Mouse (Mus musculus) brain, embryonic 14.5 days (tissue): Measurements from ENCODE around the gene Zfp947. TPM values are rescaled to one million over a fixed set of nuclear protein-coding genes. Genes with fewer than 3 reads are reported as not detected.
"Not testable (repeated sequence)": the region's sequence is repeated elsewhere in the genome, so short reads cannot be mapped to it uniquely, and the experiment has no call there.

Source experiments
- DNase-seq: peaks from one replicate; pipeline ENCODE4 v3.0.0-alpha.2; 2011; ENCODE audit warnings: low read depth
- CTCF ChIP-seq: fragments of 200-500 bp; IDR thresholded peaks from 2 replicates; pipeline ENCODE4 v1.5.1; 2012; ENCODE audit warnings: inconsistent platforms, mild to moderate bottlenecking, moderate library complexity, borderline replicate concordance; ENCODE audit not compliant: insufficient read depth, insufficient read length; ENCODE audit errors: extremely low read depth
- polyA plus RNA-seq: library from polyadenylated mRNA; depleted of rRNA; stranded (reverse); fragments of >200 nt; gene quantifications from 2 replicates; pipeline ENCODE4 v1.2.3, GENCODE M21; 2012; rRNA removed

Gene Zfp947
- 0.88 and 0.91 TPM in 2 replicates for polyA plus RNA-seq

- peak; percentile 50 for DNase-seq
These were observed at the start of gene Zfp947 for GRCm38 (mm10) chr17:22165722-22166294. TSS of gene Zfp947 (minus strand) at chr17:22166190.

- not testable (repeated sequence) for DNase-seq
These were observed 686 bp downstream of the Zfp947 start for GRCm38 (mm10) chr17:22165304-22165703.

- not testable (repeated sequence) for DNase-seq
These were observed 12.0 kb downstream of the Zfp947 start for GRCm38 (mm10) chr17:22153951-22154350.

- no peak for DNase-seq
- TF ChIP-seq CTCF: no peak
These were observed 47.2 kb downstream of the Zfp947 start for GRCm38 (mm10) chr17:22118770-22119169.

Other genes starting within 250 kb of the Zfp947 start
- gene Zfp942, start 203.7 kb downstream of the Zfp947 start, polyA plus RNA-seq: 8.2 and 8.4 TPM in 2 replicates
- 11.3 and 13.0 TPM in 2 replicates for gene Zfp943, start 203.6 kb downstream of the Zfp947 start, polyA plus RNA-seq
- gene Zfp994, start 59.4 kb upstream of the Zfp947 start, polyA plus RNA-seq: 2.0 and 2.5 TPM in 2 replicates
- 6.4 and 7.6 TPM in 2 replicates for gene CT030661.1, start 148.6 kb upstream of the Zfp947 start, polyA plus RNA-seq
- 7.4 and 8.3 TPM in 2 replicates for gene Zfp944, start 195.2 kb upstream of the Zfp947 start, polyA plus RNA-seq
- gene Zfp758, start 195.3 kb upstream of the Zfp947 start, polyA plus RNA-seq: 2.1 and 2.7 TPM in 2 replicates